Mouse (Mus musculus) cortical plate, adult 2 months (tissue): ENCODE results near the gene Abcg5.

Experiments used
- CTCF ChIP-seq: fragments of 200-500 bp; IDR thresholded peaks from 2 replicates; pipeline ENCODE4 v1.5.1; 2011; ENCODE audit warnings: mild to moderate bottlenecking, control low read depth, low read length; ENCODE audit not compliant: insufficient read depth; ENCODE audit errors: extremely low read depth
- POLR2A ChIP-seq: fragments of 200-500 bp; IDR thresholded peaks from 2 replicates; pipeline ENCODE4 v1.6.1; 2011; ENCODE audit warnings: mild to moderate bottlenecking, low read length, control low read depth; ENCODE audit not compliant: insufficient read depth; ENCODE audit errors: extremely low read depth

DNA sequence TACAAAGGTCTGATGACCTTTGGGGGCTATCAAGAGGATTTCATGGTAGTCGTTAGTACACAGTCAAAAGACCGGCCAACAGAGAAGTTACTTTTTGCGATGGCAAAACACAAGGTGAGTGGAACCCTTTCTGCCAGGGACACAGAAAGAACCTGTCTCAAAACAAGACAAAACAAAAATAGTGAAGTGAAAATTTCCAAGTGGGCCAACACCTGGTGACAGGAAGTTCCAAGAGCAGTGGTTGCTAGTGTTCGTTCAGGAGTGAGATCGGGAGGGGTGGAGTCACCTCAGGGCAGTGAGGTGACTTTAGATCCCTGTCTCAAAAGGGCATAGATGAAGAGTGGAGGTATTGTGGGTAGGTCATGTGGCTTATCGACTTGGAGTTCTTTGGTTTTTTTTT is 64.9 kb downstream of the Abcg5 start:
- TF ChIP-seq CTCF (no peak), POLR2A (no peak)
